Mouse (Mus musculus) layer of hippocampus, postnatal 14 days (tissue): ENCODE results near the gene Inha. TPM values are rescaled to one million over a fixed set of nuclear protein-coding genes. Genes with fewer than 3 reads are reported as not detected.
A peak's percentile ranks its signal among the peaks of the same experiment; 100 is the strongest.

Experiments used
- DNase-seq, 2 experiments: peaks; one replicate each; pipeline ENCODE4 v3.0.0; 2021 to 2022; ENCODE audit warnings: low spot score in 2 of 2, mixed read lengths in 1 of 2
- total RNA-seq, 2 experiments: library from RNA; stranded (reverse); gene quantifications; 2 replicates each; pipeline ENCODE4 v1.2.3; 2021

The Inha gene
- total RNA-seq, 2 experiments from 2014 or later: 20.3 to 22.6 TPM

- DNase-seq: no peak
Observed at GRCm38 (mm10) chr1:75517984-75518383, 11.1 kb downstream of the Inha start.

- DNase-seq: no peak
Observed at GRCm38 (mm10) chr1:75518427-75518826, 11.6 kb downstream of the Inha start.

GRCm38 (mm10) chr1:75519576-75519975, 12.7 kb downstream of the Inha start:
- DNase-seq: no peak

- DNase-seq: peak; percentile 91 to 92
Observed at GRCm38 (mm10) chr1:75521321-75522031, 14.6 kb downstream of the Inha start, which contains the start of gene Stk11ip. TSS of gene Stk11ip (plus strand) at chr1:75521529.

- no peak for DNase-seq
Observed at GRCm38 (mm10) chr1:75524679-75525078, 17.8 kb downstream of the Inha start.

DNA sequence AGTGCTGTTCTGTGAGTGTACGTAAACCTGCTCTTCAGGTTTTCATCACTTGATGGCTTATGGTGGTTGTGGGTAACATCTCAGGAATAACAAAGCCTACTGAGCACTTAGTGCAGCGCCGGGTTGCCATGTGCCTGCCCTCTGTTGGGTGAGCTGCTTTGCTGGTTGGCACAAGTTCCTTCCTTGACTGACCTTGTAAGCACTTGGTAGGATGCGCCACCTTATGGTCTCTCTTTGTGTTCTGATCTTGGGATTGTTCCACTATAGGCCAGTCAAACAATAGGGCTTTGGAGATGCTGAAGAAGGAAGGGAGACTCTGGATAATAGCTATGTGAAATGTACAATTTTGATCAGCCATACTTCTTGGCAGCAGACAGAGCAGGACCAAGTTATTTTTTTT, 23.7 kb downstream of the Inha start:
- DNase-seq: no peak

- no peak for DNase-seq
Observed at GRCm38 (mm10) chr1:75532280-75533172, 25.6 kb downstream of the Inha start.

- no peak for DNase-seq
Observed at GRCm38 (mm10) chr1:75533325-75534252, 26.7 kb downstream of the Inha start.

GRCm38 (mm10) chr1:75537587-75537986, 30.7 kb downstream of the Inha start:
- DNase-seq: no peak

DNA sequence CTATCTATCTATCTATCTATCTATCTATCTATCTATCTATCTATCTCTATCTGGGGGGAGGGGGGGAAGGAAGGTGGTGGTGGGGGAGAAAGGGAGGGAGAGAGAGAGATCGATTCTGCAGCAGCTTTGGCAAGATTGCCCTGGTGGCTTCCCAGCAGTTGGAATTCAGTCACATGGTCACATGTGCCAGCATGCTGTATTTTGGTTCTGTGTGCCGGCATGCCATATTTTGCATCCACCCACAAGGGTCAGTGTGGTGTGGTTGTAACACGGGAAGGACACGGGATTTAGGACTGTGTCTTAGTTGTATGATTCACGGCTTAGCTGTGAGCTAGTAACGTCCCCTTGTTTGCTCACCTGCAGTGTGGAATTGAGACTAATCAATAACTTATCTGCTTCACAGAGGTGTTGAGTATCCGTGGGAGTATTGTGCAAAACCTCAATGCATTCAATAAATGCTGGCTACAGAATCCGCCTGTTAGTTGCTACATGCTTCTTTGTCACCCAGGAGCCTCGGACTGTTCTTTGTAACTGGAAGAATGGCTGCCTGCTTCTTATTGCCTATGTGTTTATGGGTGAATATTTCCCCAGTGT, 31.8 kb downstream of the Inha start:
- DNase-seq: no peak

GRCm38 (mm10) chr1:75541496-75541895, 34.6 kb downstream of the Inha start:
- no peak for DNase-seq

- DNase-seq: no peak
Observed at GRCm38 (mm10) chr1:75544351-75544750, 37.5 kb downstream of the Inha start.

DNA sequence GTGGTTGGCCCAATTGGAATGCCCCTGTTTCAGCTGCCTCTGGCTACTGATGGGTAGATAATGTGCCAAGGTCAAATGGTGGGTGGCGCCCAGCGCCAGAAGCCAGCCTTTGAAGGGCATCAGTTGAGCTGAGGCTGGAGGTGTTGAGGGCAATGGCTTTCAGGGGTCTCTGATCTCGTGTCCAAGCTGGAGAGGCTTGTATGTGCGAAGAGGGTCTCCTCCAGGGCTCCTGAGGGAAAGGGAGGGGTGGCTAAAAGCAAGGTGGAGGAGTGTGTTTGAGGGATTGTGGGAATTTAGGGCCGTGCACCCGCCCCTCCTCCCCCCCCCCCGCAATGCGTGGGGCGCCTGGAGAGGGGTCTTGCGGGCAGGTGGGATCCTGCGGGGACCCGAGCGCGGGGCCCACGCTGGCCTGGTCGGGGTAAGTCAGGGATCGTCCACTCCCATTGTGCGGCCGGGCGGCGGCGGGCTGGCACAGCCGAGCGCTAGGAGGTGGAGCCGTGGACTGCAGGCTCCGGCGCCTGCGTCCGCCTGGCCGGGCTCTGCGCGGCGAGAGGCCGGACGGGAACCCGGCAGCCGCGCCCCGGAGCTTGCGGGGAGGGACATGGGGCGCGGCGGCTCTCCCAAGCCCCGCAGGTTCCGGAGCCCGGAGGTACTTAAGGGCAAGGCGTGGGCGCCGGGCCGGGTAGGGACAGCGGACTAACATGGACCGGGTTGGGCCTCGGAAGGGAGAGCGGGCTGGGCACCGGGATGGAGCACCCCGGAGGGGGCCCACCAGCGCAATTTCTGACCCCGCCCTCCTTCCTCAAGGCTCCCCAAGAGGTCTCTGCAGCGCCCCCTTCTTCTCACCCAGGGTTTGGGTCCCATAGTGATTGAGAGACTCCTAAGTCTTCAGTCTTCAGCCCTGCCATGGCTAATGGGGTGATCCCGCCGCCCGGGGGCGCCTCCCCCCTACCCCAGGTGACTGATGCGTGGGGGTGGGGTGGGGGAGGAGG, 39.4 kb downstream of the Inha start, which contains the start of gene Slc4a3:
TSS of gene Slc4a3 (plus strand) at position 302 of the 992 bp plus-strand sequence.
- peak; percentile 41 to 63 for DNase-seq

- no peak for DNase-seq
Observed at GRCm38 (mm10) chr1:75547351-75547750, 40.5 kb downstream of the Inha start.

GRCm38 (mm10) chr1:75548083-75548482, 41.2 kb downstream of the Inha start:
- no peak for DNase-seq

- DNase-seq: no peak
Observed at GRCm38 (mm10) chr1:75548871-75549270, 42.0 kb downstream of the Inha start.

GRCm38 (mm10) chr1:75549289-75550279, 42.7 kb downstream of the Inha start:
- DNase-seq: no peak

GRCm38 (mm10) chr1:75550586-75550985, 43.7 kb downstream of the Inha start:
- DNase-seq: no peak
